Mouse (Mus musculus) adrenal gland, adult 2 months (tissue): ENCODE results near the gene Zfp78. TPM values are rescaled to one million over a fixed set of nuclear protein-coding genes. Genes with fewer than 3 reads are reported as not detected.
"Not testable (repeated sequence)": the region's sequence is repeated elsewhere in the genome, so short reads cannot be mapped to it uniquely, and the experiment has no call there.

Experiments
- DNase-seq: peaks from one replicate; pipeline ENCODE4 v3.0.0; 2021
- long read RNA-seq: library from polyadenylated mRNA; stranded (forward); transcript quantifications from one replicate; pipeline ENCODE4 v2.0.0, GENCODE M21; 2021
- polyA plus RNA-seq: library from polyadenylated mRNA; depleted of rRNA; stranded (reverse); fragments of >200 nt; gene quantifications from 2 replicates; pipeline ENCODE4 v1.2.3, GENCODE M21; 2012; rRNA removed
- total RNA-seq, 2 experiments: library from RNA; stranded (reverse); gene quantifications; 2 replicates each; pipeline ENCODE4 v1.2.3; 2021

Gene Zfp78
- total RNA-seq (1 to 10 TPM; 1.9 to 3.0 TPM), polyA plus RNA-seq (0.02 and 0.20 TPM in 2 replicates)
- long read RNA-seq, partial matches to known transcripts: 0 of 1 reads
- long read RNA-seq, other reads (novel, unspliced or antisense): 1 of 1 reads

DNA sequence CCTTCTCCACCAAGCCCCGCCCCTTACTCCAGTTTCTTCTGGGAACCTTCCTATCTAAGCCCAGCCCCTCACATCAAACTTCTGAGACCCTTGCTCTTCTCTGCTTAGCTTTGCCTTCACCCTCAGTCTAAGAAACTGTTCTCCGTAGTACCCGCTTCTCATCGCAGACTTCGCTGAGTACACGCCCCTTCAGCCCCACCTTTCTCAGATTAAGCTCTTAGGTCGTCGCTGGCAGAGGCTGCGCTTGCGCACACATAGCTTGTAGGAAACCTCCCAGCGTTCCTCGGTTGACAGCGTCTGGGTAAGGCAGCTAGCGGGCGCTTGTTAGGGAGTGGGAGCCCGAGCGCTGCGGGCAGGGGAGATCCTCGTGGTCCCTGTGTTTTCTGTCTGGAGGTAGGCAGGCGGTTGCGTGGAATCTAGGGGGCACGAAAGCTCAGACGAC lies at the start of gene Zfp78:
Gene Zfp78 (plus strand): TSS at position 234 of the 442 bp plus-strand sequence.
- DNase-seq: peak; percentile 91

DNA sequence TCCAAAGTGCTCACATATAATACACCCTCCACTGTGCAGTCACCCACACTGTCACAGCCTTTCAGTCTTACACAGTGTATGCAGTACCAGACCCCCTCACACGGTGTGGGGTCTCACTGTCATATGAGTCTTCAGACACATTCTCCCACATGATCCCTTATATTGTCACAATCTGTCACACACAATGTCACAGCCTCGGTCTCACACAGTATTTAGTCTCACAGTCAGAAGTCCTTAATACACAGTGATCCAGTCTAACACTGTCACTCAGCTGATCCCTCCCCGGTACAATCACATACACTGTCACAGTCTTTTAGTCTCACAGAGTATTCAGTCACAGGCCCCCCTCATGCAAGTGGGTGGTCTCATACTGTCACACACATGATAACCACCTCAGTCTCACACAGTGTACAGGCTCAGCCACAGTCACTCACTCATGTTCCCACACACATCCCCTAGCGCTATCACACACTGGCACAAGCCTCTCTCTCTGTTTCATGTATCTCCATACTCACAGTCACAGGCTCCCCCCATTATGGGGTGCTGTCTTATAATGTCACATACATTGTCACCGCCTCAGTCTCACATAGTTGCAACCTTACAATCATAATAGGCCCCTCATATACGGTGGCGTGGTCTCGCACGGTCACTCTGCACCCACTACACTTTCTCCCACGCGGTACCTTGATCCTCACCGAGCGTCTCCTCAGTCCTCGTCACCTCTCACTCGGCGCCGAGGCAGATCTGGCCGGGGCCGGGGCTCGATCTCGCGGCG lies 32.4 kb upstream of the Zfp78 start:
- no peak for DNase-seq

DNA sequence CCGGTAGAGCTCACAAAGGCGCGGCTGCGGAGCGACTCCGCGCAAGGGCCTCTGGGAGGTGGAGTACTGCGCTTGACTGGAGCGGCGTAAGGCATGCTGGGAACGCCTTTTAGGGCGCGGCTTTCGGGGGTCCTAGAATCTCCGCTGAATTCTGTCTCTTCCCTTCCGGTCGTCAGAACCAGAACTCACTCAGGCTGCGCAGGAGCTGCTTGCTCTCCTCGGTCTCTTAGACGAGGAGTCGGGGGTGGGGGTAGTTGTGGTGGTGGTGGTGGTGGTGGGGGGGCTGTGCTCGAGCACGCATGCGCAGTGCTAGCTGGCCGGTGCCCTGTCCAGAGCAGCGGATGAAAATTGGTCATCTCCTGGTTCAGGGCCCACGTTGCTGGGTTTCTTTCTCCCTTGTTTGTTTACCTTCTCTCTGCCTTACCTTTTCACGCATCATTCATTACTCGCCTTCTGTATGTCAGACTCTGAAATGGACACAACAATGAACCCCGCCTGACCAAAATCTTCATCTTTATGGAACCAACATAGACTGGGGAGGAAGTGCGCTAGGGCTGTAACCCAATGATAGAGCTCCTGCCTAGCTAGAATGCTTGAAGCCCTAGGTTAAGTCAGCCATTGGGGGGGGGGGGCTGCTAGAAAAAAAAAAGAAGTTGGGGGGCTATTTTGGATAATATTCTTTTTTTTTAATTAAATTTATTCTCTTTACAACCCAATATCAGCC lies 31.7 kb upstream of the Zfp78 start, which contains the start of gene Zfp583:
Gene Zfp583 (minus strand): TSS at position 53 of the 724 bp plus-strand sequence.
- peak; percentile 89 for DNase-seq

DNA sequence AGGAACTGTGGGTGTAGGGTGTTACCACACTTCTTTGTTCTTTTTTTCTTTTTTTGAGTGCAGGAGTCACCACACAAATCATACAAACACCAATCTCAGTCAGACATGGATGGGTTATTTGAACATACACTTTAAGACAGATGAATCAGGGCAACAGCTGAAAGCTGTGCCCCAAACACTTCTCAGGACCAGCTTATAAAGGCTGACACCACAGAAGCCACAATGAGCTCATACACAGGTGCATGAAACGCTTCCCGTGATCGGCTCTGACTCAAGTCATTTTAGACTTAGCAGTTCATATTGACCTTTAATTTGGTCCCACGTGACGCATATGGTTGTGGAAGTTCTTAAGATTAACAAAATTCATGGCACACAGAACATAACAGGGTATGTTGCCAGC lies 23.2 kb upstream of the Zfp78 start:
- DNase-seq: no peak

DNA sequence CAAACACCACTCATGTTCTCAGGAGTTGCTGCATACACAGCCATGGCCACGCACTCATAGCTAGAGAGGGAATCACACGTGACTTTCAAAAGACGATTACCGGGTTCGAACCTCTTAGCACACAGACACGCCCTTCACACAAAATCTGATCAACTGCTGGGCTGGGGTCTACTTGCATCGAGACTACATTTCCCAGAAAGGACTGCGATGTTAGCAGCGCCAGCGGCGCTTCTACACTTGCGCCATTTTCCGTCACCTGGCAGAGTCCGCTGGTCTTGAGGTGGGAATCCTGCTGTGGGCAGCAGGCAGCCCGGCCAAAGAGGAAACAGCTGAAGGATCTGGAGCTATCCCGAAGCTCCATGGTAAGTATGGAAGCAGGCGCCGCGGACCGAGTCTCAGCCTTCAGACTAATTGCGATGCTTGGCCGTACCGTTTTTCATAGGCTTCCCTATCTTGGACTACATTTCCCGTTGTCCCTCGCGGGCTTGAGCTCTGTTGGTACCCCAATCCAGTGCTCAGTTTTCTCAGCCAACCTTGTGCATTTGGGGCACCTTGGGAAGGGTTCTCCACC lies 19.5 kb upstream of the Zfp78 start, which contains the start of gene Gm3854:
Gene Gm3854 (plus strand): TSS at position 259 of the 571 bp plus-strand sequence.
- peak; percentile 71 for DNase-seq

DNA sequence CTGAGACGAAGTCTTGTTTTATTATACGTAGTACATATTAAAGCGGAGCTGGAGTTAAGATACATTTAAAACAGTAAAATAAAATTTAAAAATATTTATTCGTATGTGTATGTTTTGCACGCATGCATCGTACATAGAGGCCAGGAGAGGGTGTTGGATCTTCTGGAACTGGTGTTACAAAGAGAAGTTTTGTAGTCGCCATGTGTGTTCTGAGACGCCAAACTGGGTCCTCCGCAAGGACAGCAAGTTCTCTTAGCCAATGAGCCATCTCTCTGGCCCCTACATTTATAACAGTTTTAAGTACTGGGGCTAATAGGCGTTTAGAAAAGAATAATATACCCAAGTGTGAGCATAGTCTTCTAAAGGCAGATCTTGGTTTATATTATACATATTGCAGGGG lies 19.0 kb upstream of the Zfp78 start:
- no peak for DNase-seq

DNA sequence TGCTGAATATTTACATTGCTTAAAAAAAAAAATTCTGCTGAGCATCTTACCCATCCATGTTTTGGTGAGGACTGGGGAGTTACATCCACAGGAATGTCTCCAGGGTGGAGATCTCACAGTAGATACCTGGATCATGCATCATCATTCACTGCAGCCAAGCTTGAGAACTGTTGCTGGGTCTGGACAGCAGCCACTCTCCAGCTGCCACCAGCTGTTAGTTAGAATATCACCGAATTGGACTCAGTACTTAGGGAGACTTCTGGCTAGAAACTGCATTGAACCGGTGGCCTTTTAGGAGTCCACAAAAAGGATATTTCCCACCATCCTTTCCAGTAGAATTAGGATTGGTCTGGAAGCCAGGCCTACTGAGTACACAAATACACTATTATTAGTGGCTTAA lies 5.0 kb upstream of the Zfp78 start:
- DNase-seq: no peak

DNA sequence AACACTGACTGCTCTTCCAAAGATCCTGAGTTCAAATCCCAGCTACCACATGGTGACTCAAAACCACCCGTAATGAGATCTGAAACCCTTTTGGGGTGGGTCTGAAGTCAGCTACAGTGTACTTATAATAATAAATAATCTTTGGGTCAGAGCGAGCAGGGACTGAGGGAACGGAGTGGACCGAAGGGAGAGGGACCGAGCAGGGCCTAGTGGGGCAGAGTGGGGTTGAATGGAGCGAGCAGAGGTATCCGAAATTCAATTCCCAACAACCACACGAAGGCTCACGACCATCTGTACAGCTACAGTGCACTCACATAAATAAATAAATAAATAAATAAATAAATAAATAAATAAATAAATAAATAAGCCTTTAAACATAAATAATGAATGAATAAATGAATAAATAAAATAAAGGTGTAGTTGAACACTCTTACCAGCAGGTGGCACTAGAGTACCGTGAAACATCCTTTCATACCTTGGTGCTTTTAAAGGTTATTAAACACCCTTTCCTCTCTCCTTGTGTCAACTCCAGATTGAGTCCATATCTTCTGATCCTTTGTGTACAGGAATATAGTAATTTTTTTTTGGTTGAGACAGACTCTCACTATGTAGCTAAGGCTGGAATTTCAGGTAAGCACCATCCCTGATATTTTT lies 4.0 kb upstream of the Zfp78 start:
- no peak for DNase-seq

DNA sequence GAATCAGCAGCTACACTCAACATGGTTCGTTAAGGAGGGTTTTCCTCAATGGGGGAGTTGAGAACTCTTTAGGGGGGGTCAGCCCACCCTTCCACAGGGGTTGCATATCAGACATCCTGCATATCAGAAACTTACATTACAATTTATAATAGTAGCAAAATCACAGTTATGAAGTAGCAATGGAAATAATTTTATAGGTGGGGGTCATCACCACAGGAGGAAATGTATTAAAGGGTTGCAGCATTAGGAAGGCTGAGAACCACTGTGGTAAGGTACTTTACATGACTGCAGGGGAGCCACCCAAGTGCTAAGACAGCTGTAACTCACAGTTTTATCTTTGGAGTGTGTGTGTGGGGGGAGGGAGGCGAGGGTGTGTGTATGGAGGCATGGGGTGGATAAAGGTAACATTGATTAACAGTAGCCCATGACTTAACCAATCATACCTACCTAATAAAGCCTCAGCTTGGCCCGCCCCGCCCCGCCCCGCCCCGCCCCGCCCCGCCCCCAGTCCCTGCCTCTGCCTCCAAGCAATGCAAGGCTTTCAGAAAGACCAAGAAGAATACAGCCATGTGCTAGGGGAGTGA lies 2.5 kb upstream of the Zfp78 start:
- no peak for DNase-seq

DNA sequence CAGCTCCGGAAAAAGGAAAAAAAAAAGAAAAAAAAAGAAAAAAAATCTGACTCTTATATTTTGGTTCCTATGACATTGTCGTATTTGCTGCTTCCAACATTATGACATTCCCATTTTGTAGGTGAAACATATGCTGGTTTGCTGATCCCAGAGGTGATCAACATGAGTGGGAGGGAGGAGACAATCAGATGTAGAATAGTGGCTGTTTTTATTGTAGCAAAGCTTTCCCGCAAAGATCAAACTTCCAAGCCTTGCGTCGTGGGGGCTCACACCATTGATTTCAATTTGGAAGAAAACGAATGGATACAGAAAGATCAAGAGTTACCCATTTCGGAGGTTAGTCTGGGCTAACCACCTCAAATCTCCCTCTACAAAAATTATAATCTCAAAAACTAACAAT lies 1.3 kb upstream of the Zfp78 start:
- DNase-seq: no peak

DNA sequence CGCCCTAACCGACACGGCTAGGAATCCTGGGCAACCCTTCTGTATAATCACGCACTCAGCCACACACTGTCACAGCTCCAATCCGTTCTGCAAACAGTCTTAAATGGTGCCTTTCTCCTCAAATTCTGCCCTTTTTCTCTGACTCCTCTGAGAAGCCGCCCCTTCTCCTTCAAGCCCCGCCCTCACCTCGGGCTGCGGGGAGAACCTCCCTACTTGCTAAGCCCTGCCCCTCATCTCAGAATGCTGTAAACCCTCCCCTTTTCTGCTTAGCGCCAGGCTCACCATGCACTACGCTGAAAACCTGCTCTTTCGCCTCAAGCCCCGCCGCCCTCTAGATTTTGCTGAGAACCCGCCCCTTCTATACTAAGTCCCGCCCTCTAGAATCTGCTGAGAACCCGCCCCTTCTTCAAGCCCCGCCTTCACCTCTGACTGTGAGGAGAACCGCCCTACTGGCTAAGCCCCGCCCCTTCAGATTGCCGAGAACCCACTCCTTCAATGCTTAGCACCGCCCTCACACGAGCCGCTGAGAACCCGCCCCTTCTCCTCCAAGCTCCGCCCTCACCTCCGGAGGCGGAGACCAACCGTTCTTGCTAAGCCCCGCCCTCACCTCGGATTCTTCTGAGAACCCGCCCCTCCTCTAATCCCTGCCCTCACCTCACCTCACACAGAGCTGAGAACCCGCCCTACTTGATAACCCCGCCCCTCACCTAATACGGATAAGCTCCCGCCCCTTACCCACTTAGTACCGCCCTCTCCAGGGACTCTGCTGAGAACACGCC lies 623 bp upstream of the Zfp78 start:
- DNase-seq: peak; percentile 99

DNA sequence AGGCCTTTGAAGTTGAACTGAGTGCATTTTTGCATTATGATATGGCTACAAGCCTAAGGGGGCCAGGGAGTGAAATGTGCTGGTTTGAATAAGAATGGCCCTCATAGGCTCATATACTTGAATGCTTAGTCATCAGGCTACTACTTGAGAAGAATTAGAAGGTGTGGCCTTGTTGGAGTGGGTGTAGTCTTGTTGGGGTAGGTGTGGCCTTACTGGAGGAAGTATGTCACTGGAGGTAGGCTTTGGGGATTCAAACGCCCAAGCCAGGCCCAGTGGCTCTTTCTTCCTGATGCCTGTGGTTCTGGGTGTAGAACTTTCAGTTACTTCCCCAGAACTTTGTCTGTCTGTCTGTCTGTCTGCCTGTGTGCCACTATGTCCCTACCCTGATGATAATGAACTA lies 1.7 kb downstream of the Zfp78 start:
- no peak for DNase-seq

DNA sequence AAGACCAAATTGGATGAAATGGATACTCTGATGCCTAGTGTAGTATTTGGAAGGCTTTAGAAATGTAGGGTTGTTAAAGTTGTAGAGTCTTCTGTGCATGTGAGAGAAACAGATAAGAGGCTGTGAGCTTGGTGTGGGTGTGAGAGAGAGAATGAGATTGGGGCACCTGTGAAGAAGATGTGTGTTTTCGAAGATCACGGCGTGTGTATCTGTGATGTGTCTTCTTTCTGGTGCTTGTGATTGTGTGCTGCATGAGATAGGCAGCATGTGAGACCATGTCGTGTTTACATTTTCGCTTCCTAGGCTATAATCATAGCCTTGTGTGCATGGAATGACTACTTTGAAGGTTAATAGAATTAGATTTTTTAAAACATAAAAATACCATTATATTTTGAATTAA lies 4.1 kb downstream of the Zfp78 start:
- no peak for DNase-seq

DNA sequence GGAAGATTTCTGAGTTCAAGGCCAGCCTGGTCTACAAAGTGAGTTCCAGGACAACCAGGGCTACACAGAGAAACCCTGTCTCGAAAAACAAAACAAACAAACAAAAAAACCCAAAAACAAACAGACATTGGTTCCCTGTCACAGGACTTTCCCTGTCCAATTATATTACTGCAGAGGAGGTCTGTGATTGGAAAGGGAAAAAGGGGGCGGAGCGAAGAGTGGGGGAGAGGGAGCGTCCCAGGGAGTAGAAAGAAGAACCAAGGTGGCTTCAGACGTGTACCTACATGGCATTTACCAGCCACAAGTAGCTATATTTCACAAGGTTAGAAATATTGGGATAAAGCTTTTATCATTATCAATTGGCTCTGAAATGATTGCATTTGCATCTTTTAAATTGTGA lies 5.1 kb downstream of the Zfp78 start:
- DNase-seq: not testable (repeated sequence)

DNA sequence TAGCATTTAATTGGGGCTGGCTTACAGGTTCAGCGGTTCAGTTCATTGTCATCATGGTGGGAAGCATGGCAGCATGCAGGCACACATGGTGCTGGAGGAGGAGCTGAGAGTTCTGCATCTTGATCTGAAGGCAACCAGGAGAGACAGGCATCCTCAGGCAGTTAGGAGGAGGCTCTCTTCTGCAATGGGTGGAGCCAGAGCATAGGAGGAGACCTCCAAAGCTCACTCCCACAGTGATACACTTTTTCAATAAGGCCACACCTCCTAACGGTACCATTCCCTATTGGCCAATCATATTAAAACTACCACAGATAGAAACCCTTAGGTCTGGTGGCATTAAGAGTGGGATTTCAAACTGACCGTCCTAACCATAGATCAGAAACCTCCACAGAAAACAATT lies 6.4 kb downstream of the Zfp78 start:
- no peak for DNase-seq

DNA sequence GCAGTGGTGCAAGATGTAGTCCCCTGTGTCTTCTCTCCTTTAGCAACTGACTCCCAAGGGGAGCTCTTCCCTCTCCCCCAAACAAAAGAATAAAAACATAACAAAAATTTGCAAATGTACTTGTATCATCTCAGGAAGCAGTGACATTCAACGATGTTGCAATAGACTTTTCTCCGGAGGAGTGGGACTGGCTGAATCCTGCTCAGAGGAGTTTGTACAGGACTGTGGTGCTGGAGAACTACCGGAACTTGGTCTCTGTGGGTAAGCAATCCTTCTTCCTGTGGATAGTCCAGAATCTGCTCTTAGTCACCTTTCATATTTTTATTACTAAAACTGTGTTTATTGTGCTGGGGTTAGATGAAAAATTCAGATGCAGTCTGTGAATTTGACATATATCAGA lies 9.9 kb downstream of the Zfp78 start:
- no peak for DNase-seq

DNA sequence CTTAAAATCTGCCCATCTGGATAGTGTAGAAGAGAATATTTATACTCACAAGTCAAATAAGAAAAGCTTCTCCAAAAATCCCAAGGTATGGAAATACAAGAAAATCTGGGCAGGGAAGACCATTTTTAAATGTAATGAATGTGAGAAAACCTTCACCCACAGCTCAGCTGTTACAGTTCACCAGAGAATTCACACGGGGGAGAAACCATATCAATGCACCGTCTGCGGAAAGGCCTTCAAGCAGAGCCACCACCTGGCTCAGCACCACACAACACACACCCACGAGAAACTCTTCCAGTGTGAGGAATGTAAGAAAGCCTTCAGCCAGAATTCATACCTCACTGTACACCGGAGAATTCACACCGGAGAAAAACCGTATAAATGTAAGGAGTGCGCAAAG lies 15.4 kb downstream of the Zfp78 start:
- no peak for DNase-seq

DNA sequence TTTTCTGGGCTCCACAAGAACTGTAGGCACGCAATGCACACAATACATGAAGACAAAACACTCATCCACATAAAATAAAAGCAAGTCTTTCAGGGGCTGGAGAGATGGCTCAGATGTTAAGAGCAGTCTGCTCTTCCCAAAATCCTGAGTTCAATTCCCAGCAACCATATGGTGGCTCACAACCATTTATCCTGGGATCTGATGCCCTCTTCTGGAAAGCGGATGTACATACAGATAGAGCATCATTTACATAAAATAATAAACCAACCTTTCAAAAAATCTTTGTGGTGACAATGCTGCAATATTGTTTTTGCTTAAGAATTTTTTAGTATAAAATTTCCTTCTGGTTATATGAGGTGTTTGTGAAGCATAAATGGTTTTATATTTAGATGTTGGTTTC lies 18.4 kb downstream of the Zfp78 start:
- no peak for DNase-seq

DNA sequence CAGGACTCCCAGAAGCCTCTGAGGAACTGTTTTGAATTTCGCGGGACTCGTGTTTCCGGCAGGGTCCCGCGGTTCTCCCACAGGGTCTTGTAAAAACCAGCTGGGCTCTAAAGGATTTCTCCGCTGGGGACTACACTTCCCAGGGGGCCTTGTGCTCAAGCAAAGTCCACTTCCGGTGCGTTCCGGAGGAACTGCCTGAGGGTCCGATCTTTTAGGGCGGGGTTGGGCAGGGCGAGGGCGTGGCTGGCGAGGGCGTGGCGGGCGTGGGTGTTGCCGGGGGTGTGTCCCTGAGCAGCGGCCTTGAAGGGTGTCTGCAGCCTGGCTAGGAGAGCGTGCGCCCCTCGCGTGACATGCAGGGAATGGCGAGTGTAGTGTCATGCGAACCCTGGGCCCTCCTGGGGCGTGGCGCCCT lies 20.0 kb downstream of the Zfp78 start, which contains the start of gene Zfp28:
Gene Zfp28 (plus strand): TSS at position 252 of the 412 bp plus-strand sequence.
- peak; percentile 97 for DNase-seq

DNA sequence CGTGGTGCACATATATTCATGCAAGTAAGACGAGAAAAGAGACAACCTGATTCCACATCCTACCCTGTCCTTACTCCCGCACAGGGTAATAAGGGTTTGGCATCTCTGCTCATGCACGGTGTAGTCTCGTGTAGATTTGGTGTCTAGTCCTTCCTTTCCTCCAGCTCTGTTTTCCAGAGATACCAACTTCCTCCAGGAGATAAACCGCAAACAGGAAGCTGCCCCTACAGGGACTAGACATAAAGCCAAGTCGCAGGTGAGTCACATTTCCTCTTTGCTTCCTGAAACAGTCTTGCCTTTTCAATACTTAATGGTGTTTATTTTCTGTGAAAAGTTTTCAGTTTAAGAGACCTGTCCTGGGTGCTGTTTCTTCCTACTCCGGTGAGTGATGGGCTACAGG lies 20.9 kb downstream of the Zfp78 start:
- DNase-seq: no peak

DNA sequence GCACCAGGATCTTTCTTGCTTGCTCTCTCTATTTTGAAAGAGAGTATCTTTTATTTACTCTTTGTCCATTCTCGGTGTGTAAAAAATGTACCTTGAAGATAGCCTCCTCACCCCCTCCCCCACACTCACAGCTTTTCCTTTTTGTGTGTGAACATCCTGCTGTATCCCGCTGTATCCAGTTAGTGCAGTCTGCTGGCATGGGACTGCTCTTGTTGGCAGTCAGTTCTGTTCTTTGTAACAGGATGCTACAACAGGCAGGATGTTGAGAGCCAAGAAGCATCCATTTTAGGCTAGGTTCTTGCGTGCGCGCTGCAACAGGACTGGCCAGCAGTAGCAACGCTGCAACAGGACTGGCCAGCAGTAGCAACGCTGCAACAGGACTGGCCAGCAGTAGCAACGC lies 23.9 kb downstream of the Zfp78 start:
- DNase-seq: no peak
